Mouse (Mus musculus) layer of hippocampus, adult 9-11 months (tissue): ENCODE results near the gene Coq7.
A peak's percentile ranks its signal among the peaks of the same experiment; 100 is the strongest.

Experiments used
- DNase-seq: peaks from one replicate; pipeline ENCODE4 v3.0.0; 2022

Coq7 gene

GRCm38 (mm10) chr7:118533178-118533578 is at the start of gene Coq7:
TSS of gene Coq7 (minus strand) at chr7:118533356.
- DNase-seq, result peak; percentile 97

GRCm38 (mm10) chr7:118579938-118580337 is 46.8 kb upstream of the Coq7 start:
- DNase-seq, result no peak

GRCm38 (mm10) chr7:118578269-118578668 is 45.1 kb upstream of the Coq7 start:
- no peak for DNase-seq

GRCm38 (mm10) chr7:118572039-118572438 is 38.9 kb upstream of the Coq7 start:
- DNase-seq, result no peak

GRCm38 (mm10) chr7:118571350-118571749 is 38.2 kb upstream of the Coq7 start:
- no peak for DNase-seq

- DNase-seq, result peak; percentile 90
Observed at GRCm38 (mm10) chr7:118569121-118569543, 36.0 kb upstream of the Coq7 start.

- DNase-seq, result no peak
Observed at GRCm38 (mm10) chr7:118554290-118554689, 21.1 kb upstream of the Coq7 start.

- DNase-seq, result no peak
Observed at GRCm38 (mm10) chr7:118553881-118554280, 20.7 kb upstream of the Coq7 start.

GRCm38 (mm10) chr7:118547451-118547850 is 14.3 kb upstream of the Coq7 start:
- no peak for DNase-seq

- no peak for DNase-seq
Observed at GRCm38 (mm10) chr7:118544128-118544527, 11.0 kb upstream of the Coq7 start.

- no peak for DNase-seq
Observed at GRCm38 (mm10) chr7:118535076-118535475, 1.9 kb upstream of the Coq7 start.

- no peak for DNase-seq
Observed at GRCm38 (mm10) chr7:118534326-118534725, 1.2 kb upstream of the Coq7 start.

GRCm38 (mm10) chr7:118532519-118533177 is 508 bp downstream of the Coq7 start:
- DNase-seq, result peak; percentile 97

- no peak for DNase-seq
Observed at GRCm38 (mm10) chr7:118526967-118527366, 6.2 kb downstream of the Coq7 start.

- no peak for DNase-seq
Observed at GRCm38 (mm10) chr7:118522077-118522476, 11.1 kb downstream of the Coq7 start.

GRCm38 (mm10) chr7:118519661-118520060 is 13.5 kb downstream of the Coq7 start:
- no peak for DNase-seq

GRCm38 (mm10) chr7:118518687-118519086 is 14.5 kb downstream of the Coq7 start:
- DNase-seq, result peak; percentile 40

GRCm38 (mm10) chr7:118517819-118518218 is 15.3 kb downstream of the Coq7 start:
- no peak for DNase-seq

- no peak for DNase-seq
Observed at GRCm38 (mm10) chr7:118508556-118508955, 24.6 kb downstream of the Coq7 start.

GRCm38 (mm10) chr7:118503844-118504243 is 29.3 kb downstream of the Coq7 start:
- DNase-seq, result no peak

- DNase-seq, result no peak
Observed at GRCm38 (mm10) chr7:118502333-118502732, 30.8 kb downstream of the Coq7 start.

GRCm38 (mm10) chr7:118499784-118500435 is 33.2 kb downstream of the Coq7 start:
- no peak for DNase-seq

- no peak for DNase-seq
Observed at GRCm38 (mm10) chr7:118498984-118499783, 34.0 kb downstream of the Coq7 start.
